Mouse (Mus musculus): ENCODE measurements around the gene Btbd6.
A peak's percentile ranks its signal among the peaks of the same experiment; 100 is the strongest.

The Btbd6 gene

GRCm38 (mm10) chr12:113011702-113012360, 35.5 kb downstream of the Btbd6 start:
- DNase-seq (ENCODE audit: low spot score) = no peak

DNA sequence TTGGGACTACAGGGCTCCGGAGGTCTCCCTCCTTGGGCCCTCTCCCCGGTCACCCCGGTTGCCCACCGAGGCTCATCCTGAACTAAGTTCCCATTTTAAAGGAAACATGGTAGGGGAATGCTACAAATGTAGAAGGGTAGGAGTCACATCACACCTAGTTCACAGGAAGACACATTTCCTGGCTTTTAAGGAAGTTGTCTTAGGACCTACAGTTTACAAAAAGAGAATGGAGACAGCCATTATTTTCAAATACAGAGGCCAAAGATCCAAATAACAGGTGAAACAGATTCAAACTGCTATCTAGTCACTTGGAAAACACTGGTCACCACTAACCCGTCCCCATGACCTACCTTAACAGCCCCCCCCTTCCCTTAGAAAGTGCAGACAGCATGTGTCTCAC, 36.2 kb downstream of the Btbd6 start:
- DNase-seq (ENCODE audit: low spot score) = no peak

- no peak for DNase-seq (ENCODE audit: low spot score)
Measured at GRCm38 (mm10) chr12:113013021-113013491, 36.8 kb downstream of the Btbd6 start.

GRCm38 (mm10) chr12:113013604-113014558, 37.6 kb downstream of the Btbd6 start, which contains the start of gene Pacs2:
TSS of gene Pacs2 (plus strand) at chr12:113014508.
- peak; percentile 92 for DNase-seq (ENCODE audit: low spot score)

GRCm38 (mm10) chr12:113014561-113015556, 38.6 kb downstream of the Btbd6 start:
- DNase-seq (ENCODE audit: low spot score) = no peak

GRCm38 (mm10) chr12:113015956-113016355, 39.7 kb downstream of the Btbd6 start:
- DNase-seq (ENCODE audit: low spot score) = no peak

DNA sequence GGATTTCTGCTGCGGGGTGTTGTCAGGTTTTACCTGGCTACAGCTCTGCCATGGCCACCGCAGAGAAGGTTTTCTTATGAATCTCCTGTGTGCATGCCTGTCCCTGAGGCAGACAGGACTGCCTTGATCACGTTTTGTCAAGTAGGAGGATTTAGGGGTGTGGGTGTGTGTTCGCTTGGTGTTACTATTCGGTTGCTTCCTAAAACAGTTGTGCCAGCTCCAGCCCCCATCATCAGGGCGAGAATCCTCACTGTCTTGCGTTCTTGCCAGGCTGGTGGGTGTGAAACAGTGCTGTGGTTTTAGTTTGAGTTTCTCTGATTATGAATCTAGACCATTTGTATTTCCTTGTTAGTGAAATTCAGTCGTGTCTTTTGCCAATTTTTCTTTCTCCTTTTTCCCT, 40.7 kb downstream of the Btbd6 start:
- no peak for DNase-seq (ENCODE audit: low spot score)

DNA sequence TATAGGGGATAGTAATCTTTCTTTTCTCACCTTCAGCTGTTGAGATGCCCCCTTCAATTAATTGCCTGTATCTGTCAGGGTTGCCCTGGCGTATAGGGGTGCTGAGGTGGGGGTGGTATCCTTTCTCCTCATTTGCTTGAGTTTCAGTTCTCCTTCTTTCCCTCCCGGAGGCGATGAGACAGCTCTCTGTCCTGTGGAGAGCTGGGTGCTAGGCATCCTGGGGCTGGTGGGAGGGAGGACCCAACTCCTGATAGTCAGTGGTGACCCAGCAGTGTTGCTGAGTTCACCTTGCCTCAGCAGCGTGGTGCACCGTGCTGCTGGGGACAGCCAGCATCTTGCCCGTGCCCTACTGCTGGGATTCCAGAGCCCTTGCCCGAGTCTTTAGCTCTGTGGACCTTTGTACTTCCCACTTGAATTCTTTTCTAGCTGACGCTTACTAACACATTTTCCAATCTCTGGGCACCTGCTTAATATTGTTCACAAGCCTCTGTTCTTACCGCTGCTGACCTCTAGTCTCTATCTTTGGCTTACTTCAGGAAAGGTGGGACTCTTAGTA, 41.2 kb downstream of the Btbd6 start:
- DNase-seq (ENCODE audit: low spot score) = no peak

GRCm38 (mm10) chr12:113018763-113019162, 42.5 kb downstream of the Btbd6 start:
- no peak for DNase-seq (ENCODE audit: low spot score)

- DNase-seq (ENCODE audit: low spot score) = no peak
Measured at GRCm38 (mm10) chr12:113021488-113021887, 45.2 kb downstream of the Btbd6 start.

DNA sequence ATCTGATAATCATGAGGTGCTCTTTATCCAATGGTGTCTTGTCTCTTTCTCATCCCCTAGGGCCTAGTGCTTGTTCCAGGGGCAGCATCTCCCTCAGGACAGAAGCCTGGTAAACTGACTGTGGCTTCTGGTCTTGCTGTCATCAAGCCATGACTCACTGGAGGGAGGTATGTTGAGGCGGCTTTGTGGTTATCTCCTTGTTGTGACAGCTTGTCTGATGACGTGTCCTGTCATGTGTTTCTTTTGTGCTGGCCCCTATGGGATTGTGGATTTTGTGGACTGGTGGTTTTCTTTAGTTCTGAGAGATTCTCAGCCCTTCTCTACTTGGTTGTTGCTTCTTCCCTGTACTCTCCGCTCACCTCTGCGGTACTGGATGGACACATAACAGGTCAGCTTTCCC, 46.8 kb downstream of the Btbd6 start:
- DNase-seq (ENCODE audit: low spot score) = no peak

DNA sequence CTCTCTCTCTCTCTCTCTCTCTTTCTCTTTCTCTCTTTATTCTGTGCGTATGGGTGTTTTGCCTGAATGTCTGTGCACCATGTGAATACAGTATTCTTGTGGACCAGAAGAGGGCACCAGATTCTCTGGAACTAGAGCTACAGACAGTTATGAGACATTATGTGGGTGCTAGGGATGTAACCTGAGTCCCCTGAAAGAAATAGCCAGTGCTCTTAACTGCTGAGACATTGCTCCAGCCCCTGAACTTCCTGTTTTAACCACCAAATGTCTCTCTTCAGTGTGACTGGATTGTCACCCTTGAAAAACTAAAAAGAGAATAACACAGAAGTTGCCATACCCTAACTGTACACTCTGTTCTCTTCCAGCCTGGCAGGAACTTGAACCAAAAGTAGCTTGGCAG, 50.3 kb downstream of the Btbd6 start:
- no peak for DNase-seq (ENCODE audit: low spot score)

GRCm38 (mm10) chr12:113027495-113027894, 51.2 kb downstream of the Btbd6 start:
- no peak for DNase-seq (ENCODE audit: low spot score)

DNA sequence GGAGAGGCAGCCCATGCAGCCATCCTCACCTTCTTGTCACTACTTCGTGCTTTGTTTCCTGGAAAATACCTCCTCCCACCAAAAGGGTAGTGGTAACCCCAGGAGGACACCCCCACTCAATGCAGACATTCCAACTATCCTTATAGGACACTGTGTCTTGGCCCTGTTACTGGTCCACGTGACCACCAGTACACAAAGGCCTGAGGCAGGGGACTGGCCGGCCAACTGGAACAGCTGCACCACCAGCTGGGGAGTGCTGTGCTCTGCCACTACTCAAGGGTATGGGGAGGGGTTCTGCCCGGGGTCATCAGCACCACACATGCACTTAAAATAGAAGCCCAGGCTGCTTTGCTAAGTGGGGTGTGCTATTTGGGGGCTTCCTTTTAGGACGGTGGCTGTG, 51.8 kb downstream of the Btbd6 start:
- DNase-seq (ENCODE audit: low spot score) = no peak

Data from ovary, postnatal 14 days (tissue).